In the genomic region with DNA sequence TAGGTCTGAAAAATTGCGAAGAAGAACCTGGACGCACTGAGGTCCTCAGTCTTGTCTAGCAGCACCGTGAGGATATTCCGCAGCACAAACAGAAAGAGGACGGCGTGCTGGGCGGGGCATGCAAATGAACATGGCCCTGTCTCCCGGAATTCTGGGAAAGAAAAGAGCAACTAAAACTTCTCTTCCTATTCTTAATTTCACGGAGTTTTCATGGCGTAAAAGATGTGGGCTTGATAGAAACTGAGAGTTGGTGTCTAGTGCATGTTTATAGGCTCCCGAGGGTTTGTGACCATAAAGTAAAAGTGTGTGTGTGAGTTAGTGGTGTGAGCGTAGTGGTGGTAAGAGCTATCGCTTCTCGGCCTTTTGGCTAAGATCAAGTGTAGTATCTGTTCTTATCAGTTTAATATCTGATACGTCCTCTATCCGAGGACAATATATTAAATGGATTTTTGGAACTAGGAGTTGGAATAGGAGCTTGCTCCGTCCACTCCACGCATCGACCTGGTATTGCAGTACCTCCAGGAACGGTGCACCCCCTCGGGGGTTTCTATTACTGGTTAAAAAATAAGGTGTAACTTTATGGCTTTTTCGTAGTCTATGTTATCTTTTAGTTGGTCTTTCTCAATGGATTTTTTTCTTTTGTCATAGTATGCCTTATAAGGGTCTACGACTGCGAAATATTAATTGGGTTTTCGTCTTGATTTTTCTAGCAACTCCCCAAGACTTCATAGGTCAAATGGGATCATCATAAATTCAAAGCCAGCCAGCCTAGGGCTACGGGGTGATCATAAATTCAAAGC, we compare ENCODE assay signal across 8 mouse cellular contexts. TPM values are rescaled to one million over a fixed set of nuclear protein-coding genes. Genes with fewer than 3 reads are reported as not detected.
DNase-seq lines count a peak whose midpoint lies in the region; ATAC-seq and TF ChIP-seq lines count a peak whose summit lies in the region.

No protein-coding gene starts in this region.

- no peaks in the 10 kb centered on the region for H3K36me3 ChIP-seq in E14TG2a.4 (ENCODE audit: insufficient read depth, low read length)
- no peaks in the 10 kb centered on the region for H3K36me3 ChIP-seq in forebrain, embryonic 12.5 days (replicated peaks)
- H3K36me3 ChIP-seq in liver, postnatal 0 days (replicated peaks; ENCODE audit: insufficient read depth, low read length) = peaks cover 10% of the 10 kb centered on the region; the same call in 1 of the 2 replicates
- no peaks in the 10 kb centered on the region for H3K36me3 ChIP-seq in neural tube, embryonic 14.5 days (ENCODE audit: control insufficient read depth, insufficient read depth, low read length)

- intact Hi-C loops in heart, postnatal 10 days (cut with DNase I) = no loop called here

- peak; percentile 88 for ATAC-seq in forebrain, embryonic 12.5 days (ENCODE audit: low FRiP score)
- ATAC-seq in liver, postnatal 0 days = peak; percentile 83
- peak; percentile 88 for ATAC-seq in neural tube, embryonic 14.5 days (ENCODE audit: low read depth)

- peaks cover 27% of the 10 kb centered on the region for H3K27me3 ChIP-seq in E14TG2a.4 (ENCODE audit: insufficient read depth, low read length)
- H3K27me3 ChIP-seq in forebrain, embryonic 12.5 days = 0 out of 2 replicates have a peak, but pooled peaks cover 4% of the 10 kb centered on the region
- 0 out of 2 replicates have a peak, but pooled peaks cover 2% of the 10 kb centered on the region for H3K27me3 ChIP-seq in liver, postnatal 0 days (ENCODE audit: insufficient read depth, low read length)
- H3K27me3 ChIP-seq in neural tube, embryonic 14.5 days (ENCODE audit: control insufficient read depth, insufficient read depth, low read length) = no peaks in the 10 kb centered on the region

- H3K4me1 ChIP-seq in E14TG2a.4 (replicated peaks; ENCODE audit: low read depth, low read length) = peaks cover 7% of the 10 kb centered on the region
- H3K4me1 ChIP-seq in forebrain, embryonic 12.5 days = peaks cover 4% of the 10 kb centered on the region; the same call in 1 of the 2 replicates
- H3K4me1 ChIP-seq in liver, postnatal 0 days (ENCODE audit: insufficient read depth) = peaks cover 11% of the 10 kb centered on the region
- no peaks in the 10 kb centered on the region for H3K4me1 ChIP-seq in neural tube, embryonic 14.5 days (ENCODE audit: control insufficient read depth, insufficient read depth, low read length)

- peak overlapping the region; percentile 82 for H3K4me3 ChIP-seq in E14TG2a.4 (replicated peaks; ENCODE audit: low read length)
- H3K4me3 ChIP-seq in forebrain, embryonic 12.5 days (replicated peaks) = peak overlapping the region; percentile 49
- H3K4me3 ChIP-seq in liver, postnatal 0 days (ENCODE audit: low read depth, low read length) = peak overlapping the region; percentile 62
- H3K4me3 ChIP-seq in neural tube, embryonic 14.5 days (ENCODE audit: low read depth, low read length) = peak overlapping the region; percentile 51

- peak overlapping the region; percentile 60 for H3K4me2 ChIP-seq in forebrain, embryonic 12.5 days
- peak overlapping the region; percentile 87 for H3K4me2 ChIP-seq in liver, postnatal 0 days (ENCODE audit: low read depth, low read length)
- H3K4me2 ChIP-seq in neural tube, embryonic 14.5 days (ENCODE audit: low read depth, low read length) = peak overlapping the region; percentile 63

- H3K27ac ChIP-seq in forebrain, embryonic 12.5 days = peak overlapping the region; percentile 80
- H3K27ac ChIP-seq in liver, postnatal 0 days (ENCODE audit: low read depth) = peak overlapping the region; percentile 76
- H3K27ac ChIP-seq in neural tube, embryonic 14.5 days (ENCODE audit: low read depth, low read length) = peak overlapping the region; percentile 90

- peak overlapping the region; percentile 49 for H3K9ac ChIP-seq in forebrain, embryonic 12.5 days
- peak overlapping the region; percentile 61 for H3K9ac ChIP-seq in liver, postnatal 0 days (replicated peaks)
- peak overlapping the region; percentile 67 for H3K9ac ChIP-seq in neural tube, embryonic 14.5 days (replicated peaks; ENCODE audit: low read depth, low read length)

- 0% methylated on average over 26 of the region's 26 CpGs for WGBS in forebrain, embryonic 12.5 days
- WGBS in large intestine, adult 2 months = under 1% methylated on average over 26 of the region's 26 CpGs
- WGBS in liver, postnatal 0 days (ENCODE audit: insufficient replicate concordance) = under 1% methylated on average over 26 of the region's 26 CpGs
- WGBS in neural tube, embryonic 14.5 days = under 1% methylated on average over 24 of the region's 26 CpGs

- TF ChIP-seq CTCF in E14TG2a.4 (conservative IDR thresholded peaks at IDR 0.05; ENCODE audit: low read length) = no peak
- no peak for TF ChIP-seq CTCF in liver, postnatal 0 days (IDR thresholded peaks at IDR 0.05; ENCODE audit: low read depth)

- no peaks in the 10 kb centered on the region for H3K9me3 ChIP-seq in E14TG2a.4 (ENCODE audit: low read length)
- H3K9me3 ChIP-seq in forebrain, embryonic 12.5 days = no peaks in the 10 kb centered on the region
- H3K9me3 ChIP-seq in liver, postnatal 0 days (ENCODE audit: low read length) = no peaks in the 10 kb centered on the region
- H3K9me3 ChIP-seq in neural tube, embryonic 14.5 days (ENCODE audit: control insufficient read depth, low read length) = no peaks in the 10 kb centered on the region

- peak; percentile 67 for TF ChIP-seq EP300 in liver, postnatal 0 days (IDR thresholded peaks at IDR 0.05; ENCODE audit: low read depth)

- DNase-seq in c-Kit-positive CD71-positive TER-119-negative erythroid progenitor cells, embryonic 14.5 days (ENCODE audit: low read depth) = peak; percentile 76
- DNase-seq in heart, postnatal 10 days = peak; percentile 86 to 87
- peak; percentile 57 for DNase-seq in large intestine, adult 2 months (ENCODE audit: low read depth, low spot score)
- DNase-seq in liver, postnatal 0 days = peak; percentile 85
- peak; percentile 86 for DNase-seq in testis, postnatal 10 days (ENCODE audit: low spot score)

RNA-seq across cellular contexts. Expression of gene Slfn14, which starts 15.2 kb away (rescaled TPM):
- polyA plus RNA-seq in forebrain, embryonic 12.5 days (2016; fragmentation: Nextera tagmentation; extraction: Ambion mirVana) = 0.73 and 0.84 TPM in 2 replicates
- total RNA-seq in heart, postnatal 10 days (2021) = under 1 TPM; 0.10 to 0.15 TPM
- not detected in 2 replicates for polyA plus RNA-seq in large intestine, adult 2 months (2012; rRNA removed)
- polyA plus RNA-seq in liver, postnatal 0 days (2015; fragmentation: Nextera tagmentation; extraction: Ambion mirVana) = 14.3 and 14.8 TPM in 2 replicates
- 0.16 TPM in 1 of 2 replicates, not detected in the other for polyA plus RNA-seq in neural tube, embryonic 14.5 days (2014; fragmentation: Nextera tagmentation; extraction: Ambion mirVana)

RNA-seq across cellular contexts. Expression of gene Ap2b1, which starts 27.5 kb away (rescaled TPM):
- polyA plus RNA-seq in forebrain, embryonic 12.5 days (2016; fragmentation: Nextera tagmentation; extraction: Ambion mirVana) = 95.7 and 110 TPM in 2 replicates
- total RNA-seq in heart, postnatal 10 days (2021) = 10 to 100 TPM; 73.2 to 81.4 TPM
- 32.1 and 43.9 TPM in 2 replicates for polyA plus RNA-seq in large intestine, adult 2 months (2012; rRNA removed)
- polyA plus RNA-seq in liver, postnatal 0 days (2015; fragmentation: Nextera tagmentation; extraction: Ambion mirVana) = 7.6 and 8.3 TPM in 2 replicates
- polyA plus RNA-seq in neural tube, embryonic 14.5 days (2014; fragmentation: Nextera tagmentation; extraction: Ambion mirVana) = 155 and 160 TPM in 2 replicates

RNA-seq across cellular contexts. Expression of gene Pex12, which starts 31.0 kb away (rescaled TPM):
- polyA plus RNA-seq in forebrain, embryonic 12.5 days (2016; fragmentation: Nextera tagmentation; extraction: Ambion mirVana) = 15.4 and 18.5 TPM in 2 replicates
- 10 to 100 TPM; 12.8 to 12.9 TPM for total RNA-seq in heart, postnatal 10 days (2021)
- 6.9 and 8.9 TPM in 2 replicates for polyA plus RNA-seq in large intestine, adult 2 months (2012; rRNA removed)
- 6.8 and 7.1 TPM in 2 replicates for polyA plus RNA-seq in liver, postnatal 0 days (2015; fragmentation: Nextera tagmentation; extraction: Ambion mirVana)
- 16.3 and 16.8 TPM in 2 replicates for polyA plus RNA-seq in neural tube, embryonic 14.5 days (2014; fragmentation: Nextera tagmentation; extraction: Ambion mirVana)

Comparison
In these comparisons a context has a peak if more than half of its experiments do, and no peak if none do; other contexts are left out.
1. Peak in every context shown above with its lines: DNase-seq, ATAC-seq, H3K4me3 ChIP-seq and H3K27ac ChIP-seq.